Mouse (Mus musculus) testis, postnatal 14 days (tissue): ENCODE data around the gene Rhbdd2.

Experiments used
- DNase-seq: peaks from one replicate; pipeline ENCODE4 v3.0.0; 2021; ENCODE audit warnings: low spot score

Gene Rhbdd2

GRCm38 (mm10) chr5:135682009-135682408 is 49.6 kb downstream of the Rhbdd2 start:
- no peak for DNase-seq

GRCm38 (mm10) chr5:135682942-135683570 is 50.6 kb downstream of the Rhbdd2 start:
- DNase-seq: no peak

GRCm38 (mm10) chr5:135690401-135690800 is 58.0 kb downstream of the Rhbdd2 start:
- no peak for DNase-seq

- no peak for DNase-seq
These were observed 58.8 kb downstream of the Rhbdd2 start for GRCm38 (mm10) chr5:135691266-135691665.

GRCm38 (mm10) chr5:135693281-135693853 is 60.9 kb downstream of the Rhbdd2 start:
- DNase-seq: no peak

GRCm38 (mm10) chr5:135695277-135695721 is 62.9 kb downstream of the Rhbdd2 start:
- DNase-seq: no peak
